Comparison of ENCODE assay signal across 26 mouse cellular contexts in genomic region chr5:66764129-66764528, GRCm38 (mm10). TPM values are rescaled to one million over a fixed set of nuclear protein-coding genes. Genes with fewer than 3 reads are reported as not detected.
"Had no signal": no experiment of that assay in that cellular context is flagged by ENCODE, and none has a peak within 500 bp of the region (broad histone marks: within the 10 kb centered on the region; RNA-seq: fewer than 3 reads in every experiment).

No protein-coding gene starts in this region.

- H3K4me1 ChIP-seq: heart, embryonic 12.5 days; intestine, embryonic 15.5 days; liver, embryonic 12.5 days had no signal

- H3K27ac ChIP-seq: gastrocnemius, adult 2 months; heart, embryonic 10.5 days; hindbrain, embryonic 12.5 days; hindbrain, embryonic 14.5 days; intestine, embryonic 15.5 days; layer of hippocampus, adult 2 months; limb, embryonic 10.5 days; limb, embryonic 12.5 days; liver, embryonic 12.5 days; liver, embryonic 14.5 days had no signal

- ATAC-seq: forebrain, embryonic 16.5 days; inflammation-experienced regulatory T-cells, adult 6 months; intestine, embryonic 15.5 days; intestine, postnatal 0 days; liver, embryonic 12.5 days had no signal

- H3K36me3 ChIP-seq: heart, embryonic 10.5 days; heart, embryonic 12.5 days; hindbrain, embryonic 12.5 days; intestine, embryonic 15.5 days; limb, embryonic 10.5 days; limb, embryonic 12.5 days; liver, embryonic 12.5 days had no signal

- H3K27me3 ChIP-seq: hindbrain, embryonic 12.5 days; intestine, embryonic 15.5 days; limb, embryonic 12.5 days; liver, embryonic 12.5 days had no signal

- DNase-seq: gastrocnemius, adult 2 months; gastrocnemius, postnatal 10 days; gastrocnemius, postnatal 25 days; heart, adult 18-20 months; heart, postnatal 10 days; heart, postnatal 4 days; kidney, adult 18-20 months; kidney, adult 8-10 months; kidney, postnatal 10 days; kidney, postnatal 25 days; kidney, postnatal 4 days; liver had no signal

- H3K9ac ChIP-seq: heart, embryonic 12.5 days; hindbrain, embryonic 12.5 days; hindbrain, embryonic 14.5 days; intestine, embryonic 15.5 days; limb, embryonic 12.5 days; liver, embryonic 12.5 days; liver, embryonic 14.5 days had no signal

- H3K4me2 ChIP-seq: heart, embryonic 12.5 days; hindbrain, embryonic 12.5 days; hindbrain, embryonic 14.5 days; intestine, embryonic 15.5 days; limb, embryonic 12.5 days; liver, embryonic 12.5 days had no signal

- H3K9me3 ChIP-seq: heart, embryonic 10.5 days; heart, embryonic 12.5 days; hindbrain, embryonic 12.5 days; intestine, embryonic 15.5 days; limb, embryonic 10.5 days; limb, embryonic 12.5 days; liver, embryonic 12.5 days had no signal

- H3K4me3 ChIP-seq: gastrocnemius, adult 2 months; heart, embryonic 10.5 days; heart, embryonic 12.5 days; hindbrain, embryonic 12.5 days; intestine, embryonic 15.5 days; layer of hippocampus, adult 2 months; limb, embryonic 10.5 days; limb, embryonic 12.5 days; liver, embryonic 12.5 days had no signal

RNA-seq across cellular contexts. Expression of gene Limch1, which starts 18.5 kb away (rescaled TPM):
- total RNA-seq: granulocyte monocyte progenitor cell, adult 5-6 weeks had no signal
